Mouse (Mus musculus) hindbrain, embryonic 10.5 days (tissue): ENCODE results near the gene Mgat5b. TPM values are rescaled to one million over a fixed set of nuclear protein-coding genes. Genes with fewer than 3 reads are reported as not detected.
A peak's percentile ranks its signal among the peaks of the same experiment; 100 is the strongest.

Source experiments
- DNase-seq: peaks from one replicate; pipeline ENCODE4 v3.0.0-alpha.2; 2017; ENCODE audit warnings: low spot score
- H3K27ac ChIP-seq: fragments of 300-500 bp; sonication (generic); 2 replicates; pipeline ENCODE4 v1.5.1; 2016; ENCODE audit warnings: mild to moderate bottlenecking, moderate library complexity
- H3K27me3 ChIP-seq: fragments of 300-500 bp; sonication (generic); 2 replicates; pipeline ENCODE4 v1.6.1; 2016; ENCODE audit warnings: mild to moderate bottlenecking; ENCODE audit not compliant: poor library complexity, insufficient read depth, severe bottlenecking
- H3K36me3 ChIP-seq: fragments of 300-500 bp; sonication (generic); 2 replicates; pipeline ENCODE4 v1.6.1; 2016; ENCODE audit warnings: mild to moderate bottlenecking, moderate library complexity
- H3K4me1 ChIP-seq: fragments of 300-500 bp; sonication (generic); replicated peaks from 2 replicates; pipeline ENCODE4 v1.6.1; 2016; ENCODE audit warnings: mild to moderate bottlenecking
- H3K4me3 ChIP-seq: fragments of 300-500 bp; sonication (generic); 2 replicates; pipeline ENCODE4 v1.5.1; 2016; ENCODE audit warnings: mild to moderate bottlenecking, moderate library complexity
- H3K9me3 ChIP-seq: fragments of 300-500 bp; sonication (generic); 2 replicates; pipeline ENCODE4 v1.6.1; 2016; ENCODE audit warnings: mild to moderate bottlenecking, moderate library complexity
- WGBS: fragments of 180-500 bp; shearing (Covaris S2); methylation state at CpG from one replicate; pipeline ENCODE4 v1.1.7; 2016; 5-methylcytosine and 5-hydroxymethylcytosine counted together
- polyA plus RNA-seq: library from polyadenylated mRNA; unstranded; fragments of >200 nt; fragmentation: Nextera tagmentation; extraction: Ambion mirVana; gene quantifications from 2 replicates; pipeline ENCODE4 v1.2.1, GENCODE M21; 2016

The Mgat5b gene
- 6.3 and 12.8 TPM in 2 replicates for polyA plus RNA-seq

DNA sequence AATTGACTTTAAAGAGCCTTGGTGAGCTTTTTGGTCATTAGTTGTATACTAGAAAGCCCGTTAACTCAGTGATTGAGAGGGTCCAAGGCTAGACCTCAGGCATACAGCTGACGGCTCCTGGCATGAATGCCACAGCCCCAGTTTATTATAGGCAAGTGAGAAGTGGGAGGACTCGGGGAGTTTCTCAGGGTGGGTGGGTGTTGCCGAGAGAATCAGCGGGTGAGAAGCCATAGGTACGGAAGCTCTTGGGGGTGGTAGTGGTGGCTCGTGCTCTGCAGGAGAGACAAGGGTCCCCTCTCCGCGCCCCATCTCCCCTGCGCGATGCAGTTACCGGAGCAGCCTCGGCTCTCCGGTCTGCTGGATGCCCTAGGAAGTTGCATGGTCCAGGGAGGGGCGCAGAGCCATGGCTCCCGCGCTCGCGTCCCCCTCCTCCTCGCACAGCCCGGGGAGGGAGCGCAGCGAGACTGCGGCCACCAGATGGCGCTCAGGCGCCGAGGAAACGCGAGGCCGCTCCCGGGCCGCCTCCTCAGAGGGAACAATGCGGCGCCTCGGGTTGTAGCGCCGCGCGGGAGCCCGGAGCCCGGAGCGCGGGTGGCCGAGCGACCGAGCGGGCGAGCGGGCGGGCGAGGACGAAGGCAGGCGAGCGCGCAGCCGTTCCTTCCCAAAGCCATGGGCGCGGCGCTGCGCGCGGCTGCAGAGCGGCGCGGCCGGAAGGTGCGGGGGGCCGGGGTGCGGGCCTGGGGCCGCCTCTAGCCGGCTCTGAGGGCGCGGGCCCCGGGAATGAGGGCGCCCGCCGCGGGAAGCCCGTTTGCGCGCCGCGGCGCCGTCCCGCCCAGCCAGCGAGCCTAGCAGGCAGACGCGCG, at the start of gene Mgat5b:
Gene Mgat5b (plus strand): TSS at position 541 of the 863 bp plus-strand sequence.
- Histone ChIP-seq H3K36me3 (peaks cover 5% of the 10 kb centered on the region), H3K27ac (peak within 1 kb of the TSS; percentile 97), H3K9me3 (no peaks in the 10 kb centered on the region), H3K27me3 (peaks cover 59% of the 10 kb centered on the region), H3K4me1 (peaks cover 60% of the 10 kb centered on the region), H3K4me3 (peak within 1 kb of the TSS; percentile 79)
- DNase-seq, result peak; percentile 89
- 1% methylated on average over 90 of the region's 90 CpGs for WGBS

DNA sequence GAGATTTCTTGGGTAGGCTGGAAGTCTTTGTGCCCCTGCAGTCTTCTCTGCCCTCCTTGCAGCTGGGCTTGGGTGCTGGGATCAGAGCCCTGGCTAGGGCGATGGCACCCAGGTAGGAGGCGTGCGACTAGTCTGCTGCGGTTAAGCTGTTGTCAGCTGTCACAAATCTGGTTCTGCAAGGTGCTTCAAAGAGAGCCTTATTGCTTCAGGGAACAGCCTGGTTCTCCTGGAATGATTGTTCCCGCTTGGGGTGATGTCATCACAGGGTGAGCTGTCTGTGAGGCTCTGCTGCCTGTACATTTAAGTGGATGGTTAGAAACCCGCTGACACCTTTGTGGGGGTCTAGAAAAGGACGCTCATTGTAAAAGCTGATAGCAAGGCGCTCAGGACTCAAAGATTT, 49.4 kb upstream of the Mgat5b start:
- no peak for DNase-seq

DNA sequence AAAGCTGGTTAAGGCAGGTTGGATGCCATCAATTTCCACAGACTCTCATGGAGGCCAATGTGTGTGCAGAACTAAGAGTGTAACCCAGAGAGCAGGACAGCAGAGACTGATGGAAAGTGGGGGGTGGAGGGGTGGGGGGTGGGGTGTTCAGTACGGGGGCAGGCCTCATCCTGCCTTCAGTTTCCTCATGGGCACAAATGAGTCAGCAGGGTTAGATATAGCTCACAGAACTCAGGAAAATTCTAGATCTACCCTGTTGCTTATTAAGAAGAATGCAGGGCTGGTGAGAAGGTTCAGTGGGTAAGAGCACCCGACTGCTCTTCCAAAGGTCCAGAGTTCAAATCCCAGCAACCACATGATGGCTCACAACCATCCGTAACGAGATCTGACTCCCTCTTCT, 49.0 kb upstream of the Mgat5b start:
- H3K4me1 ChIP-seq, result no peaks in the 10 kb centered on the region
- no peak overlapping the region for H3K4me3 ChIP-seq
- no peaks in the 10 kb centered on the region for H3K9me3 ChIP-seq
- no peaks in the 10 kb centered on the region for H3K27me3 ChIP-seq
- peaks cover 77% of the 10 kb centered on the region for H3K36me3 ChIP-seq
- WGBS, result 89% methylated on average over 4 of the region's 4 CpGs
- DNase-seq, result no peak
- no peak overlapping the region for H3K27ac ChIP-seq

More for the DNA sequence above, 49.4 kb upstream of the Mgat5b start:
- no peak overlapping the region for H3K27ac ChIP-seq
- no peak overlapping the region for H3K4me3 ChIP-seq
- H3K9me3 ChIP-seq, result no peaks in the 10 kb centered on the region
- H3K4me1 ChIP-seq, result no peaks in the 10 kb centered on the region
- H3K27me3 ChIP-seq, result no peaks in the 10 kb centered on the region
- peaks cover 77% of the 10 kb centered on the region for H3K36me3 ChIP-seq
- 91% methylated on average over 8 of the region's 8 CpGs for WGBS

GRCm38 (mm10) chr11:116871538-116871937, 47.1 kb upstream of the Mgat5b start:
- H3K36me3 ChIP-seq, result peaks cover 64% of the 10 kb centered on the region
- H3K27ac ChIP-seq, result no peak overlapping the region
- H3K4me3 ChIP-seq, result no peak overlapping the region
- H3K27me3 ChIP-seq, result no peaks in the 10 kb centered on the region
- no peak for DNase-seq
- WGBS, result 91% methylated on average over 9 of the region's 9 CpGs
- H3K4me1 ChIP-seq, result no peaks in the 10 kb centered on the region
- no peaks in the 10 kb centered on the region for H3K9me3 ChIP-seq

DNA sequence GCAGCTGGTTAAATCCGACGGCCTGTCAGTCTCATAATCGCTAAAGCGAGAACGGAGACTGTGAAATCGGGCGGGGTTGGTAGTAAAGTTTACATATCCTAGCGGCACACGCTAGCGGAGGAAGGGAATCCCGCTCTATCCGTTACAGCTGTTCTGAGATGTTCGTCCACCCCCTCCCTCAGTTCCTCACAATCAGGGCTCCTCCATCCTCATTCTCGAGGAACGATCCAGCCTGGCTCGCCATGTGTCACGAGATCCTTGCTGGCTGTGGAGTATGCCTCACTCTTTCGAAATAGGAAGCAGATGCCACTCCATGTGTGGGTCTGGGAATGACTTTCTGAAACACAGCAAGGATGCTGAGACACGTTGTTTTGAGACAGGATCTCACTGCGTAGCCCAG, 44.7 kb upstream of the Mgat5b start:
- Histone ChIP-seq H3K36me3 (peaks cover 49% of the 10 kb centered on the region), H3K27ac (no peak overlapping the region), H3K4me1 (no peaks in the 10 kb centered on the region), H3K27me3 (no peaks in the 10 kb centered on the region), H3K4me3 (no peak overlapping the region), H3K9me3 (no peaks in the 10 kb centered on the region)
- DNase-seq, result no peak
- WGBS, result 92% methylated on average over 20 of the region's 20 CpGs

GRCm38 (mm10) chr11:116878454-116878853, 40.2 kb upstream of the Mgat5b start:
- no peak overlapping the region for H3K27ac ChIP-seq
- no peak for DNase-seq
- no peaks in the 10 kb centered on the region for H3K27me3 ChIP-seq
- H3K4me1 ChIP-seq, result no peaks in the 10 kb centered on the region
- H3K4me3 ChIP-seq, result no peak overlapping the region
- H3K36me3 ChIP-seq, result peaks cover 17% of the 10 kb centered on the region
- no peaks in the 10 kb centered on the region for H3K9me3 ChIP-seq
- 95% methylated on average over 8 of the region's 8 CpGs for WGBS

DNA sequence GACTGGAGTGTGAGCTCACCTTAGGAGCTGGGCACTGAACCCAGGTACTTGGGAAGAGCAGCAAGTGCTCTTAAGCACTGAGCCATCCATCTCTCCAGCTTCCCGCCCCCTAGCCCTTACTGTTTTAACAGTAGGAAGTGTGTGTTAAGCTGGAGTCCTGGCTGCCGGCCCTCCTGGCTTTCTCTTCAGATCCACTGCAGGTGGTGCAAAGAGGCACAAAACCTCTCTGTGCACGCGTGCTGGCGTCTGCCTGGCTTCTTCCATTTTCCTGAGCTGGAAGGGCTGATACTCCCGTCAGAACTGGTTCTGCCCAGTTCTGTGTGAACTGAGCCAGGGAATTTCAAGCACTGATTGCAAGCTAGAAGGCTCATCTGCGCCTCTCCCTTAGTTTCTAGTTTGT, 37.8 kb upstream of the Mgat5b start:
- Histone ChIP-seq H3K27ac (no peak overlapping the region), H3K4me1 (peaks cover 6% of the 10 kb centered on the region), H3K27me3 (peaks cover 13% of the 10 kb centered on the region), H3K9me3 (no peaks in the 10 kb centered on the region), H3K36me3 (no peaks in the 10 kb centered on the region), H3K4me3 (no peak overlapping the region)
- 64% methylated on average over 7 of the region's 7 CpGs for WGBS
- no peak for DNase-seq

- H3K9me3 ChIP-seq, result no peaks in the 10 kb centered on the region
- DNase-seq, result no peak
- H3K4me3 ChIP-seq, result no peak overlapping the region
- 77% methylated on average over 5 of the region's 5 CpGs for WGBS
- H3K27ac ChIP-seq, result no peak overlapping the region
- no peaks in the 10 kb centered on the region for H3K36me3 ChIP-seq
- H3K4me1 ChIP-seq, result peaks cover 8% of the 10 kb centered on the region
- peaks cover 19% of the 10 kb centered on the region for H3K27me3 ChIP-seq
Measured at GRCm38 (mm10) chr11:116881440-116881839, 37.2 kb upstream of the Mgat5b start.

- Histone ChIP-seq H3K4me3 (no peak overlapping the region), H3K36me3 (no peaks in the 10 kb centered on the region), H3K27ac (no peak overlapping the region), H3K9me3 (no peaks in the 10 kb centered on the region), H3K4me1 (peaks cover 8% of the 10 kb centered on the region), H3K27me3 (peaks cover 28% of the 10 kb centered on the region)
- DNase-seq, result no peak
- 88% methylated on average over 10 of the region's 10 CpGs for WGBS
Measured at GRCm38 (mm10) chr11:116882446-116882845, 36.2 kb upstream of the Mgat5b start.

DNA sequence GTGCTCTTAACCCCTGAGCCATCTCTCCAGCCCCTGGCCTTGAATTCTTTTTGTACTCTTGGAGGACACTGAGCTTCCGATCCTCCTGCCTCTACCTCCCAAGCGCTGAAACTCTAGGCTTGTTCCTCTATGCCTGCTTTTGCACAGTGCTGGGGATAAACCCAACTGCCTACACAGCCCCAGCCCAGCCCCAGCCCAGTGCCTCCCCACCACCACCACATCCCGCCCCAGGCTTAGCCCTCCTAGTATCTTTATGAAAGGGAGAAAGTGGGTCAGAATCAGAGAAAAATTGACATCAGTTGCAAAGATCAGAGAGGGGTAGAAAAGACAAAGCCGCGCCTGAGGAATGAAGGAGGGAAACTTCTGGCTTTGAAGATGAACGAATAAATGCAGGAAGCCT, 34.6 kb upstream of the Mgat5b start:
- Histone ChIP-seq H3K4me1 (peaks cover 8% of the 10 kb centered on the region), H3K36me3 (no peaks in the 10 kb centered on the region), H3K27me3 (peaks cover 34% of the 10 kb centered on the region), H3K4me3 (no peak overlapping the region), H3K9me3 (no peaks in the 10 kb centered on the region), H3K27ac (no peak overlapping the region)
- DNase-seq, result no peak
- 87% methylated on average over 6 of the region's 6 CpGs for WGBS

DNA sequence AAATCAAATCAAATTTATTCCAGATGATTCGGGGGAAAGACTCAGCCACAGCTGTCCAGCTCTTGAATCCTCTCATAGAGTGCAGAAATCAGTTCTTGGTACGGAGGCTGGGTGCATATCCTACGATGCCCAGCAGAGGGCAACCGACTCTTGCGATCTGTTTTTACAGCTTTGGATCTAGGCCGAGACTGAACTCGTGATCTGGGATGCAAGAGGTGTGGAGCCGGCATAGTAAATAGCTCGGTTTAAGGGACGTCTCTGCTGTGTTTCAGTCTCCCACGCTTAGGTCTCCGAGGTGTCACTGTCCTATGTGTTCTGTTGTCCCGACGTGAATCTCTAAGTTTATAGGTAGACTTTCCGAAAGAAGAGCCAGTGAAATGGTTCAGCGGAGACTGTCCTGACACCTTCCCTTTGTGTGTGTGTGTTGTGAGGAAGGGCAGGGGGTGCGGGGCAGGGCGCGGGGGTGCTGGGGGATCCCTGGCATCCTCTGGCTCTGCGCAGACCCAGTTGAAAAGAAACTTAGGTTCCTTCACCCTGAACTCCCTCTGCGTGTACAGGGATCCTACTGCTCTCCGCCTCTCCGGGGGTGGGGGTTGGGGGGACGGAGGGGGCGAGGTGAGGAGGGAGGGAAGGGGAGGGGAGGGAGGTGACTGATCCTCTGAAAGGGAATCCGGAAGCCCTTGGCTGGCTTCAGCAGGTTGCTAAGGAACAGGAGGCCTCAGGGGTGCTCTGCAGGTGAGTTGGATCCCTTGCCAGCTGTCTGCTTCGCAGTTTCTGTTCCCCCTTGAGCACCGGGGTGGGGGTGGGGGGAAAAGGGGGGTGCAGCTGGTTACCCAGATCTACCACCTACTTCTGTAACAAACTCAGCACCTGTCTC, 33.1 kb upstream of the Mgat5b start:
- peaks cover 13% of the 10 kb centered on the region for H3K4me1 ChIP-seq
- no peaks in the 10 kb centered on the region for H3K36me3 ChIP-seq
- peak overlapping the region; percentile 66; the same call in 1 of the 2 replicates for H3K27ac ChIP-seq
- H3K27me3 ChIP-seq, result peaks cover 34% of the 10 kb centered on the region
- H3K4me3 ChIP-seq, result peak overlapping the region; percentile 31
- no peaks in the 10 kb centered on the region for H3K9me3 ChIP-seq
- peak; percentile 88 for DNase-seq
- 4% methylated on average over 28 of the region's 28 CpGs for WGBS

DNA sequence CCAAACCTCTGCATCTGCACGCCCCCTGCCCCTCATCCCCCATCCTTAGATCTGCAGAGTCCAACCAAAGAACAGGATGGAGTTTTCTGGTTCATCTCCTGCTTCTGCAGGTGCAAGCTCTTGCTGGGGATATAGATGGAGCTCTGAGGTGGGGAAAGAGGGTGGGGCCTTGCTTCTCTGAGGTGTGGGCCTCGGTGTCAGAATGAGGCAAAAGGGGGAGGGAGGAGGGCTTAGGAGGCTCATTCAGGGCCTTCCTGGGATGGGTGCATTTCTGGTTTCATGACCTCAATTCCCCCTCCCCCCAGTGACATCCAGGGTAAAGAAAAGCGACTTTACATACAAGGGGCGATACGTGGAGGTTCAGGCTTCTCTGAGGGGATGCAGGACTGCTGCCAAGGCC, 31.5 kb upstream of the Mgat5b start:
- Histone ChIP-seq H3K4me1 (peaks cover 17% of the 10 kb centered on the region), H3K4me3 (no peak overlapping the region), H3K9me3 (no peaks in the 10 kb centered on the region), H3K27ac (no peak overlapping the region), H3K27me3 (peaks cover 34% of the 10 kb centered on the region), H3K36me3 (no peaks in the 10 kb centered on the region)
- DNase-seq, result no peak
- 53% methylated on average over 5 of the region's 5 CpGs for WGBS
